Mouse (Mus musculus): ENCODE measurements at regions not wholly inside any gene's neighbourhood (a gene's known extent, or its start where the extent isn't known, plus 50 kb on each side); places are given as distances from the start of the nearest gene placed in this dataset.

DNA sequence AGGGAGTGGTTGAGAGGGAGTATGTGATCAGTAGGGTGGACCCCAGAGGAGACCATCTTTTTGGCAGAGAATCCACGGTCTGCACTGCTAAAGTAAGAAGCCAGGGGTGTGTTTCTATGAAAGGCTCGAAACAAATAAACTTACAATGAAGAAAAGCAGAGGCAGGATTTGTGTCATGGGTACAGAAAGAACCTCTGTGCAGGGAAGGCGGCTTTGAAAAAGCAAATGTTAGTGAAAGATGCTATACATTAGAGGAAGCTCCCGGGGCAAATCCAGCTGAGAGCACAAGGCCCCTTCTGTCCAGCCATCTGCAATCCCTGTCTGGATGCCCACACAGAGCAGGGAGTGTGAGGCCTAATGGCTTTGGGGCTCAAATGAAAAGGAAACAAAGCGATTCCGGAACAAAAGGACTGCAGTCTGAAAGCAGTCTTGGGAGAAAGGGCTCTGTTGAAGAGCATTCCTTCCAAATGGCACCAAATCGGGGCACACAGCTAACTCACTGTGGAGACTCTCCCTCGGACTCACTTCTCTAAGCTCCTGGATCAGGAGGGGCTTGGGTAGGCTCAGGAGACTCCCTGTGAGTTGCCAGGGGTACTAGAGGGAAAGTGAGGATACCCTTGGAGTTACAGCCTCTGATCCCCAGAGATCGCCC lies 138.1 kb upstream of the Arl4c start:
- Histone ChIP-seq H3K36me3 (replicated peaks in 1 of 2; ENCODE audit: control insufficient read depth in 1 of 2, insufficient read depth in 1 of 2, low read length in 1 of 2) (no peaks in the 10 kb centered on the region), H3K4me2 (ENCODE audit: insufficient read depth, low read depth, poor library complexity, severe bottlenecking) (no peak overlapping the region), H3K9ac (ENCODE audit: insufficient read depth, low read depth) (no peak overlapping the region), H3K4me1 (ENCODE audit: control insufficient read depth in 1 of 2, insufficient read depth in 2 of 2) (no peaks in the 10 kb centered on the region), H3K79me2 (replicated peaks; ENCODE audit: control insufficient read depth, extremely low read depth, insufficient read depth, poor library complexity, severe bottlenecking) (no peaks in the 10 kb centered on the region), H3K9me3 (replicated peaks; ENCODE audit: low read length) (peaks cover 49% of the 10 kb centered on the region), H3K27ac (ENCODE audit: insufficient read depth, low read depth) (no peak overlapping the region), H3K4me3 (replicated peaks in 1 of 3; ENCODE audit: low read depth in 2 of 3, low read length in 2 of 3, poor library complexity in 1 of 3) (no peak overlapping the region), H3K27me3 (replicated peaks) (peaks cover 4% of the 10 kb centered on the region)
- TF ChIP-seq CHD2 (IDR thresholded peaks at IDR 0.05; ENCODE audit: low read length) = no peak
- no peak for TF ChIP-seq CHD1 (IDR thresholded peaks at IDR 0.05; ENCODE audit: low read depth, low read length)
- no peak for TF ChIP-seq UBTF (IDR thresholded peaks at IDR 0.05; ENCODE audit: low read depth, low read length)
- no peak for TF ChIP-seq JUND (conservative IDR thresholded peaks at IDR 0.05; ENCODE audit: low read depth, low read length)
- no peak for TF ChIP-seq ZKSCAN1 (IDR thresholded peaks at IDR 0.05; ENCODE audit: borderline replicate concordance, low read depth, low read length)
- no peak for TF ChIP-seq E2F4 (IDR thresholded peaks at IDR 0.05; ENCODE audit: insufficient replicate concordance, low read depth, low read length)
- no peak for TF ChIP-seq GABPA (IDR thresholded peaks at IDR 0.05; ENCODE audit: insufficient replicate concordance, low read depth, low read length)
- TF ChIP-seq SMC3 (IDR thresholded peaks at IDR 0.05; ENCODE audit: low read depth, low read length) = no peak
- TF ChIP-seq NRF1 (IDR thresholded peaks at IDR 0.05; ENCODE audit: low read depth, low read length) = no peak
- TF ChIP-seq ZMIZ1 (IDR thresholded peaks at IDR 0.05; ENCODE audit: low read depth, low read length) = no peak
- TF ChIP-seq KAT2A (IDR thresholded peaks at IDR 0.05; ENCODE audit: insufficient replicate concordance, low read length) = no peak
- TF ChIP-seq SIN3A (IDR thresholded peaks at IDR 0.05; ENCODE audit: low read length) = no peak
- TF ChIP-seq MAZ (IDR thresholded peaks at IDR 0.05; ENCODE audit: low read depth, low read length) = no peak
- no peak for TF ChIP-seq MAX (IDR thresholded peaks at IDR 0.05; ENCODE audit: low read length)
- no peak for TF ChIP-seq MAFK (IDR thresholded peaks at IDR 0.05; ENCODE audit: insufficient replicate concordance, low read length)
- TF ChIP-seq MXI1 (IDR thresholded peaks at IDR 0.05; ENCODE audit: low read depth, low read length) = no peak
- no peak for TF ChIP-seq CTCF (conservative IDR thresholded peaks at IDR 0.05 in 1 of 2, IDR thresholded peaks at IDR 0.05 in 1 of 2; ENCODE audit: low read depth in 2 of 2, low read length in 2 of 2)
- DNase-seq (ENCODE audit: extremely low read depth) = no peak
- dilution Hi-C loops (cut with MboI; ENCODE audit: extremely low pct_ligation_motif_present, extremely low pct_unique_long_range_greater_than_20kb, low sequenced_read_pairs) (no loop called here), in situ Hi-C loops (cut with MboI; ENCODE audit: low pct_ligation_motif_present, low pct_unique_long_range_greater_than_20kb, low sequenced_read_pairs) (no loop called here)

- Histone ChIP-seq H3K79me2 (replicated peaks; ENCODE audit: control insufficient read depth, extremely low read depth, insufficient read depth, poor library complexity, severe bottlenecking) (no peaks in the 10 kb centered on the region), H3K36me3 (replicated peaks in 1 of 2; ENCODE audit: control insufficient read depth in 1 of 2, insufficient read depth in 1 of 2, low read length in 1 of 2) (no peaks in the 10 kb centered on the region), H3K27me3 (replicated peaks) (peaks cover 4% of the 10 kb centered on the region), H3K9me3 (replicated peaks; ENCODE audit: low read length) (peaks cover 51% of the 10 kb centered on the region), H3K27ac (ENCODE audit: insufficient read depth, low read depth) (no peak overlapping the region), H3K4me1 (ENCODE audit: control insufficient read depth in 1 of 2, insufficient read depth in 2 of 2) (no peaks in the 10 kb centered on the region), H3K4me3 (replicated peaks in 1 of 3; ENCODE audit: low read depth in 2 of 3, low read length in 2 of 3, poor library complexity in 1 of 3) (no peak overlapping the region), H3K9ac (ENCODE audit: insufficient read depth, low read depth) (no peak overlapping the region), H3K4me2 (ENCODE audit: insufficient read depth, low read depth, poor library complexity, severe bottlenecking) (no peak overlapping the region)
- in situ Hi-C loops (cut with MboI; ENCODE audit: low pct_ligation_motif_present, low pct_unique_long_range_greater_than_20kb, low sequenced_read_pairs) (no loop called here), dilution Hi-C loops (cut with MboI; ENCODE audit: extremely low pct_ligation_motif_present, extremely low pct_unique_long_range_greater_than_20kb, low sequenced_read_pairs) (no loop called here)
- DNase-seq (ENCODE audit: extremely low read depth) = no peak
- TF ChIP-seq SIN3A (IDR thresholded peaks at IDR 0.05; ENCODE audit: low read length) (no peak), MAFK (IDR thresholded peaks at IDR 0.05; ENCODE audit: insufficient replicate concordance, low read length) (peak; percentile 63; the same call in 1 of the 2 replicates), MYC (IDR thresholded peaks at IDR 0.05; ENCODE audit: low read depth, low read length) (no peak)
Observed at GRCm38 (mm10) chr1:88840991-88841592, 139.1 kb upstream of the Arl4c start.
